Mouse (Mus musculus): ENCODE results near the gene Taok2.
A peak's percentile ranks its signal among the peaks of the same experiment; 100 is the strongest.

Gene Taok2

GRCm38 (mm10) chr7:126888852-126889251 is 4.3 kb upstream of the Taok2 start:
- no peak; the same call in 1 of the 2 replicates for TF ChIP-seq GATA4 (IDR thresholded peaks at IDR 0.05; ENCODE audit: insufficient replicate concordance, low read length)

GRCm38 (mm10) chr7:126887281-126887680 is 2.8 kb upstream of the Taok2 start:
- TF ChIP-seq GATA4 (IDR thresholded peaks at IDR 0.05; ENCODE audit: insufficient replicate concordance, low read length) = no peak

- no peak for TF ChIP-seq GATA4 (IDR thresholded peaks at IDR 0.05; ENCODE audit: insufficient replicate concordance, low read length)
Observed at GRCm38 (mm10) chr7:126883731-126884181, 747 bp downstream of the Taok2 start.

- TF ChIP-seq GATA4 (IDR thresholded peaks at IDR 0.05; ENCODE audit: insufficient replicate concordance, low read length) = no peak; the same call in 1 of the 2 replicates
Observed at GRCm38 (mm10) chr7:126881040-126881439, 3.5 kb downstream of the Taok2 start.

GRCm38 (mm10) chr7:126877239-126877638 is 7.3 kb downstream of the Taok2 start:
- no peak for TF ChIP-seq GATA4 (IDR thresholded peaks at IDR 0.05; ENCODE audit: insufficient replicate concordance, low read length)

- TF ChIP-seq GATA4 (IDR thresholded peaks at IDR 0.05; ENCODE audit: insufficient replicate concordance, low read length) = no peak
Observed at GRCm38 (mm10) chr7:126870520-126870891, 14.0 kb downstream of the Taok2 start.

- no peak for TF ChIP-seq GATA4 (IDR thresholded peaks at IDR 0.05; ENCODE audit: insufficient replicate concordance, low read length)
Observed at GRCm38 (mm10) chr7:126869780-126870519, 14.6 kb downstream of the Taok2 start.

- no peak for TF ChIP-seq GATA4 (IDR thresholded peaks at IDR 0.05; ENCODE audit: insufficient replicate concordance, low read length)
Observed at GRCm38 (mm10) chr7:126868003-126868402, 16.5 kb downstream of the Taok2 start.

- TF ChIP-seq GATA4 (IDR thresholded peaks at IDR 0.05; ENCODE audit: insufficient replicate concordance, low read length) = no peak
Observed at GRCm38 (mm10) chr7:126867534-126867933, 17.0 kb downstream of the Taok2 start.

- no peak for TF ChIP-seq GATA4 (IDR thresholded peaks at IDR 0.05; ENCODE audit: insufficient replicate concordance, low read length)
Observed at GRCm38 (mm10) chr7:126863791-126864190, 20.7 kb downstream of the Taok2 start.

- no peak for TF ChIP-seq GATA4 (IDR thresholded peaks at IDR 0.05; ENCODE audit: insufficient replicate concordance, low read length)
Observed at GRCm38 (mm10) chr7:126862147-126862784, 22.2 kb downstream of the Taok2 start, which contains the start of gene Ino80e. Gene Ino80e (minus strand): TSS chr7:126862377.

GRCm38 (mm10) chr7:126861429-126862130 is 22.9 kb downstream of the Taok2 start, which contains the start of gene Hirip3:
Gene Hirip3 (plus strand): TSS chr7:126861972.
- peak; percentile 50; the same call in 1 of the 2 replicates for TF ChIP-seq GATA4 (IDR thresholded peaks at IDR 0.05; ENCODE audit: insufficient replicate concordance, low read length)

GRCm38 (mm10) chr7:126860987-126861386 is 23.5 kb downstream of the Taok2 start:
- no peak for TF ChIP-seq GATA4 (IDR thresholded peaks at IDR 0.05; ENCODE audit: insufficient replicate concordance, low read length)

GRCm38 (mm10) chr7:126856741-126857420 is 27.6 kb downstream of the Taok2 start:
- TF ChIP-seq GATA4 (IDR thresholded peaks at IDR 0.05; ENCODE audit: insufficient replicate concordance, low read length) = no peak

- TF ChIP-seq GATA4 (IDR thresholded peaks at IDR 0.05; ENCODE audit: insufficient replicate concordance, low read length) = no peak
Observed at GRCm38 (mm10) chr7:126855641-126856040, 28.9 kb downstream of the Taok2 start.
